Mouse (Mus musculus): Measurements from ENCODE around the gene Irs1.

Gene Irs1

DNA sequence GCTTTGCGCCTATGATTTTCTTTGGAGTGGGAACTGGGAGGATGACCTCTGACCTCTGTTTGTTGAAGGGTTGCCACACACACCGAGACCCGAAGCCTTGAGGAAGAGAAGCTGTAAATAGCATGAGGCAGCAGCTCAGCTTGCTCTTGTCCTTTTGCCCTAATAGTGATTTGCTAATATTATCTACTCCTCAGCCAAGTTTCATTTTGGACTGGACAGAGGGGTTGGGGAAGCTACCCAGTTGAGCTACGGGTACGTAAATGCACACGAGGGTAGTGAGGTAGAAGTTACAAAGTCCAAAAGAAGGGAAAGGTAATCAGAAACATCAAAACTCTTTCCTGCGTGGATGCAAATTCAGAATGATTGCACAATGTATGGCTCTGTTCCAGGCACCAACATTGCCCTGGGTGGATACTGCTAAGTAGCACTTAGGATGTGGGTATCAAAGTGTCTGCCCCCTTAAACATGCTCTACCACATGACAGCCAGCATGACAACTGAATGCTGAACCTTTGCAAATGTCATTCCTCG, 107.2 kb downstream of the Irs1 start:
- no peak for DNase-seq (ENCODE audit: low read depth, low spot score)

All from 3T3-L1 (cell line).